Mouse (Mus musculus) testis, postnatal 14 days (tissue): Measurements from ENCODE around the gene 2010111I01Rik.

Experiments
- DNase-seq: peaks from one replicate; pipeline ENCODE4 v3.0.0; 2021; ENCODE audit warnings: low spot score

The 2010111I01Rik gene

GRCm38 (mm10) chr13:63113881-63114301, 149.2 kb downstream of the 2010111I01Rik start:
- no peak for DNase-seq

GRCm38 (mm10) chr13:63115187-63115784, 150.6 kb downstream of the 2010111I01Rik start:
- DNase-seq: no peak

GRCm38 (mm10) chr13:63117495-63118184, 152.9 kb downstream of the 2010111I01Rik start:
- no peak for DNase-seq

- no peak for DNase-seq
Observed at GRCm38 (mm10) chr13:63118682-63119081, 154.0 kb downstream of the 2010111I01Rik start.

- DNase-seq: no peak
Observed at GRCm38 (mm10) chr13:63120296-63120695, 155.6 kb downstream of the 2010111I01Rik start.

- no peak for DNase-seq
Observed at GRCm38 (mm10) chr13:63121747-63122146, 157.1 kb downstream of the 2010111I01Rik start.

GRCm38 (mm10) chr13:63126206-63126605, 161.5 kb downstream of the 2010111I01Rik start:
- no peak for DNase-seq

- DNase-seq: no peak
Observed at GRCm38 (mm10) chr13:63127516-63127915, 162.8 kb downstream of the 2010111I01Rik start.

GRCm38 (mm10) chr13:63134879-63135421, 170.3 kb downstream of the 2010111I01Rik start:
- no peak for DNase-seq

GRCm38 (mm10) chr13:63135994-63136393, 171.3 kb downstream of the 2010111I01Rik start:
- no peak for DNase-seq

- DNase-seq: no peak
Observed at GRCm38 (mm10) chr13:63136775-63137174, 172.1 kb downstream of the 2010111I01Rik start.

GRCm38 (mm10) chr13:63138376-63139048, 173.8 kb downstream of the 2010111I01Rik start:
- no peak for DNase-seq

GRCm38 (mm10) chr13:63139463-63140226, 175.0 kb downstream of the 2010111I01Rik start:
- DNase-seq: no peak

- no peak for DNase-seq
Observed at GRCm38 (mm10) chr13:63140784-63141183, 176.1 kb downstream of the 2010111I01Rik start.

- DNase-seq: no peak
Observed at GRCm38 (mm10) chr13:63141275-63141674, 176.6 kb downstream of the 2010111I01Rik start.

GRCm38 (mm10) chr13:63146604-63147188, 182.0 kb downstream of the 2010111I01Rik start:
- no peak for DNase-seq

- DNase-seq: no peak
Observed at GRCm38 (mm10) chr13:63148157-63148556, 183.5 kb downstream of the 2010111I01Rik start.

GRCm38 (mm10) chr13:63150470-63151020, 185.9 kb downstream of the 2010111I01Rik start:
- DNase-seq: no peak

GRCm38 (mm10) chr13:63151028-63151738, 186.5 kb downstream of the 2010111I01Rik start:
- no peak for DNase-seq

GRCm38 (mm10) chr13:63152498-63152897, 187.8 kb downstream of the 2010111I01Rik start:
- DNase-seq: no peak

- no peak for DNase-seq
Observed at GRCm38 (mm10) chr13:63153397-63153796, 188.7 kb downstream of the 2010111I01Rik start.
